Mouse (Mus musculus) intestine, embryonic 15.5 days (tissue): ENCODE results near the gene Fbln2. TPM values are rescaled to one million over a fixed set of nuclear protein-coding genes. Genes with fewer than 3 reads are reported as not detected.

ENCODE experiments used
- ATAC-seq: fragments of 200-750 bp; cut with Nextera tagmentation; 2 replicates; pipeline ENCODE4 v1.8.0; 2017; ENCODE audit warnings: moderate TSS enrichment, moderate library complexity
- H3K27ac ChIP-seq: fragments of 300-500 bp; sonication (generic); 2 replicates; pipeline ENCODE4 v1.5.1; 2015; ENCODE audit warnings: mild to moderate bottlenecking, inconsistent platforms
- H3K27me3 ChIP-seq: fragments of 300-500 bp; sonication (generic); replicated peaks from 2 replicates; pipeline ENCODE4 v1.6.1; 2015; ENCODE audit warnings: inconsistent platforms
- H3K36me3 ChIP-seq: fragments of 300-500 bp; sonication (generic); 2 replicates; pipeline ENCODE4 v1.6.1; 2015; ENCODE audit warnings: inconsistent platforms
- H3K4me1 ChIP-seq: fragments of 300-500 bp; sonication (generic); replicated peaks from 2 replicates; pipeline ENCODE4 v1.6.1; 2015; ENCODE audit warnings: inconsistent platforms
- H3K4me2 ChIP-seq: fragments of 300-500 bp; sonication (generic); replicated peaks from 2 replicates; pipeline ENCODE4 v1.6.1; 2015; ENCODE audit warnings: mild to moderate bottlenecking, inconsistent platforms
- H3K4me3 ChIP-seq: fragments of 300-500 bp; sonication (generic); replicated peaks from 2 replicates; pipeline ENCODE4 v1.5.1; 2015; ENCODE audit warnings: inconsistent platforms
- H3K9ac ChIP-seq: fragments of 300-500 bp; sonication (generic); 2 replicates; pipeline ENCODE4 v1.6.1; 2015; ENCODE audit warnings: inconsistent platforms
- H3K9me3 ChIP-seq: fragments of 300-500 bp; sonication (generic); 2 replicates; pipeline ENCODE4 v1.6.1; 2016; ENCODE audit warnings: inconsistent platforms
- WGBS: fragments of 180-500 bp; shearing (Covaris S2); methylation state at CpG from one replicate; pipeline ENCODE4 v1.1.7; 2015; 5-methylcytosine and 5-hydroxymethylcytosine counted together
- polyA plus RNA-seq: library from polyadenylated mRNA; unstranded; fragments of >200 nt; fragmentation: Nextera tagmentation; extraction: Ambion mirVana; gene quantifications from 2 replicates; pipeline ENCODE4 v1.2.1, GENCODE M21; 2015

The Fbln2 gene
- polyA plus RNA-seq, 1 experiment from 2014 or later: 51.8 TPM

GRCm38 (mm10) chr6:91286624-91287023 lies 74.4 kb downstream of the Fbln2 start:
- peaks cover 10% of the 10 kb centered on the region; the same call in 1 of the 2 replicates for H3K4me1 ChIP-seq
- H3K4me2 ChIP-seq: no peak overlapping the region
- WGBS: 5% methylated on average over 15 of the region's 15 CpGs
- H3K27ac ChIP-seq: no peak overlapping the region
- H3K9me3 ChIP-seq: no peaks in the 10 kb centered on the region
- no peak for ATAC-seq
- H3K27me3 ChIP-seq: peaks cover 72% of the 10 kb centered on the region
- H3K9ac ChIP-seq: no peak overlapping the region
- no peaks in the 10 kb centered on the region for H3K36me3 ChIP-seq
- no peak overlapping the region for H3K4me3 ChIP-seq

- Histone ChIP-seq H3K4me1 (peaks cover 10% of the 10 kb centered on the region; the same call in 1 of the 2 replicates), H3K36me3 (no peaks in the 10 kb centered on the region), H3K9ac (no peak overlapping the region), H3K27ac (no peak overlapping the region), H3K27me3 (peaks cover 67% of the 10 kb centered on the region), H3K4me2 (no peak overlapping the region), H3K9me3 (no peaks in the 10 kb centered on the region), H3K4me3 (no peak overlapping the region)
- ATAC-seq: no peak
- 55% methylated on average over 4 of the region's 4 CpGs for WGBS
Observed at GRCm38 (mm10) chr6:91287148-91287547, 74.9 kb downstream of the Fbln2 start.

- H3K9me3 ChIP-seq: no peaks in the 10 kb centered on the region
Observed at GRCm38 (mm10) chr6:91287636-91288035, 75.4 kb downstream of the Fbln2 start.

GRCm38 (mm10) chr6:91288251-91288785 lies 76.1 kb downstream of the Fbln2 start:
- Histone ChIP-seq H3K27me3 (peaks cover 58% of the 10 kb centered on the region), H3K36me3 (no peaks in the 10 kb centered on the region), H3K9ac (no peak overlapping the region), H3K27ac (no peak overlapping the region), H3K4me2 (no peak overlapping the region), H3K9me3 (no peaks in the 10 kb centered on the region), H3K4me1 (peaks cover 10% of the 10 kb centered on the region; the same call in 1 of the 2 replicates), H3K4me3 (no peak overlapping the region)
- no peak for ATAC-seq
- 54% methylated on average over 3 of the region's 3 CpGs for WGBS

More at GRCm38 (mm10) chr6:91287636-91288035, 75.4 kb downstream of the Fbln2 start:
- no peak for ATAC-seq
- H3K4me1 ChIP-seq: peaks cover 10% of the 10 kb centered on the region; the same call in 1 of the 2 replicates
- H3K4me2 ChIP-seq: no peak overlapping the region
- 71% methylated on average over 6 of the region's 6 CpGs for WGBS
- H3K27ac ChIP-seq: no peak overlapping the region
- H3K4me3 ChIP-seq: no peak overlapping the region
- H3K27me3 ChIP-seq: peaks cover 63% of the 10 kb centered on the region
- no peak overlapping the region for H3K9ac ChIP-seq
- H3K36me3 ChIP-seq: no peaks in the 10 kb centered on the region

GRCm38 (mm10) chr6:91288961-91289360 lies 76.7 kb downstream of the Fbln2 start:
- peaks cover 52% of the 10 kb centered on the region for H3K27me3 ChIP-seq
- H3K4me3 ChIP-seq: no peak overlapping the region
- peaks cover 10% of the 10 kb centered on the region; the same call in 1 of the 2 replicates for H3K4me1 ChIP-seq
- no peak overlapping the region for H3K9ac ChIP-seq
- no peak overlapping the region for H3K4me2 ChIP-seq
- no peaks in the 10 kb centered on the region for H3K36me3 ChIP-seq
- WGBS: 52% methylated on average over 1 of the region's 1 CpGs
- ATAC-seq: no peak
- no peaks in the 10 kb centered on the region for H3K9me3 ChIP-seq
- H3K27ac ChIP-seq: no peak overlapping the region

- Histone ChIP-seq H3K4me2 (no peak overlapping the region), H3K9ac (no peak overlapping the region), H3K36me3 (no peaks in the 10 kb centered on the region), H3K9me3 (no peaks in the 10 kb centered on the region), H3K4me3 (no peak overlapping the region), H3K4me1 (0 out of 2 replicates have a peak, but pooled peaks cover 3% of the 10 kb centered on the region), H3K27ac (no peak overlapping the region), H3K27me3 (peaks cover 32% of the 10 kb centered on the region)
- whole genome bisulfite sequencing: 75% methylated on average over 10 of the region's 10 CpGs
- no peak for ATAC-seq
Observed at GRCm38 (mm10) chr6:91290937-91291336, 78.7 kb downstream of the Fbln2 start.

- Histone ChIP-seq H3K9ac (no peak overlapping the region), H3K36me3 (no peaks in the 10 kb centered on the region), H3K27me3 (peaks cover 3% of the 10 kb centered on the region), H3K27ac (no peak overlapping the region), H3K9me3 (no peaks in the 10 kb centered on the region), H3K4me2 (no peak overlapping the region), H3K4me1 (no peaks in the 10 kb centered on the region), H3K4me3 (no peak overlapping the region)
- WGBS: 61% methylated on average over 4 of the region's 4 CpGs
- ATAC-seq: no peak
Observed at GRCm38 (mm10) chr6:91295431-91295830, 83.2 kb downstream of the Fbln2 start.

GRCm38 (mm10) chr6:91298828-91299227 lies 86.6 kb downstream of the Fbln2 start:
- no peaks in the 10 kb centered on the region for H3K36me3 ChIP-seq
- no peak for ATAC-seq
- no peaks in the 10 kb centered on the region for H3K9me3 ChIP-seq
- H3K4me1 ChIP-seq: no peaks in the 10 kb centered on the region
- no peak overlapping the region for H3K27ac ChIP-seq
- no peak overlapping the region for H3K4me2 ChIP-seq
- no peak overlapping the region for H3K4me3 ChIP-seq
- H3K9ac ChIP-seq: no peak overlapping the region
- WGBS: 3% methylated on average over 6 of the region's 6 CpGs
- peaks cover 3% of the 10 kb centered on the region; the same call in 1 of the 2 replicates for H3K27me3 ChIP-seq

- 65% methylated on average over 3 of the region's 3 CpGs for WGBS
- no peak overlapping the region for H3K27ac ChIP-seq
- H3K4me1 ChIP-seq: no peaks in the 10 kb centered on the region
- H3K4me3 ChIP-seq: no peak overlapping the region
- no peaks in the 10 kb centered on the region for H3K36me3 ChIP-seq
- H3K9me3 ChIP-seq: no peaks in the 10 kb centered on the region
- no peak for ATAC-seq
- H3K4me2 ChIP-seq: no peak overlapping the region
- H3K9ac ChIP-seq: no peak overlapping the region
- peaks cover 3% of the 10 kb centered on the region; the same call in 1 of the 2 replicates for H3K27me3 ChIP-seq
Observed at GRCm38 (mm10) chr6:91300079-91300478, 87.8 kb downstream of the Fbln2 start.

GRCm38 (mm10) chr6:91301839-91302238 lies 89.6 kb downstream of the Fbln2 start:
- H3K4me3 ChIP-seq: no peak overlapping the region
- H3K27ac ChIP-seq: no peak overlapping the region
- H3K27me3 ChIP-seq: peaks cover 3% of the 10 kb centered on the region; the same call in 1 of the 2 replicates
- H3K9ac ChIP-seq: no peak overlapping the region
- no peak for ATAC-seq
- no peaks in the 10 kb centered on the region for H3K4me1 ChIP-seq
- H3K4me2 ChIP-seq: no peak overlapping the region
- no peaks in the 10 kb centered on the region for H3K9me3 ChIP-seq
- 58% methylated on average over 1 of the region's 1 CpGs for WGBS
- H3K36me3 ChIP-seq: no peaks in the 10 kb centered on the region

GRCm38 (mm10) chr6:91302337-91302736 lies 90.1 kb downstream of the Fbln2 start:
- Histone ChIP-seq H3K36me3 (no peaks in the 10 kb centered on the region), H3K9me3 (no peaks in the 10 kb centered on the region), H3K27me3 (peaks cover 3% of the 10 kb centered on the region; the same call in 1 of the 2 replicates), H3K4me3 (no peak overlapping the region), H3K27ac (no peak overlapping the region), H3K4me2 (no peak overlapping the region), H3K4me1 (no peaks in the 10 kb centered on the region), H3K9ac (no peak overlapping the region)
- WGBS: 77% methylated on average over 3 of the region's 3 CpGs
- ATAC-seq: no peak

- Histone ChIP-seq H3K9me3 (no peaks in the 10 kb centered on the region), H3K27ac (no peak overlapping the region), H3K36me3 (no peaks in the 10 kb centered on the region), H3K27me3 (no peaks in the 10 kb centered on the region; the same call in 1 of the 2 replicates), H3K4me2 (no peak overlapping the region), H3K4me1 (no peaks in the 10 kb centered on the region), H3K4me3 (no peak overlapping the region), H3K9ac (no peak overlapping the region)
- 60% methylated on average over 4 of the region's 4 CpGs for WGBS
- no peak for ATAC-seq
Observed at GRCm38 (mm10) chr6:91304172-91304571, 91.9 kb downstream of the Fbln2 start.

GRCm38 (mm10) chr6:91307972-91308371 lies 95.7 kb downstream of the Fbln2 start:
- Histone ChIP-seq H3K4me2 (no peak overlapping the region), H3K27ac (no peak overlapping the region), H3K4me3 (no peak overlapping the region), H3K27me3 (no peaks in the 10 kb centered on the region; the same call in 1 of the 2 replicates), H3K9ac (no peak overlapping the region), H3K9me3 (no peaks in the 10 kb centered on the region), H3K36me3 (no peaks in the 10 kb centered on the region), H3K4me1 (no peaks in the 10 kb centered on the region)
- ATAC-seq: no peak
- 54% methylated on average over 1 of the region's 1 CpGs for WGBS
